Mouse (Mus musculus) lung, embryonic 16.5 days (tissue): ENCODE measurements around the gene Ccdc92b. TPM values are rescaled to one million over a fixed set of nuclear protein-coding genes. Genes with fewer than 3 reads are reported as not detected.

Source experiments
- ATAC-seq: fragments of 200-750 bp; cut with Nextera tagmentation; 2 replicates; pipeline ENCODE4 v1.8.0; 2017; ENCODE audit warnings: low read depth, mild to moderate bottlenecking, moderate library complexity
- H3K27ac ChIP-seq: fragments of 300-500 bp; sonication (generic); 2 replicates; pipeline ENCODE4 v1.5.1; 2014; ENCODE audit warnings: mild to moderate bottlenecking, control low read depth, low read length
- H3K27me3 ChIP-seq: fragments of 300-500 bp; sonication (generic); 2 replicates; pipeline ENCODE4 v1.6.1; 2014; ENCODE audit warnings: low read depth, low read length, mixed read lengths; ENCODE audit not compliant: control insufficient read depth, insufficient read depth
- H3K36me3 ChIP-seq: fragments of 300-500 bp; sonication (generic); 2 replicates; pipeline ENCODE4 v1.6.1; 2014; ENCODE audit warnings: low read length; ENCODE audit not compliant: control insufficient read depth, insufficient read depth
- H3K4me1 ChIP-seq: fragments of 300-500 bp; sonication (generic); replicated peaks from 2 replicates; pipeline ENCODE4 v1.6.1; 2014; ENCODE audit warnings: low read length, mixed read lengths; ENCODE audit not compliant: control insufficient read depth, insufficient read depth
- H3K4me2 ChIP-seq: fragments of 300-500 bp; sonication (generic); 2 replicates; pipeline ENCODE4 v1.6.1; 2014; ENCODE audit warnings: low read depth, low read length, control low read depth
- H3K4me3 ChIP-seq: fragments of 300-500 bp; sonication (generic); 2 replicates; pipeline ENCODE4 v1.5.1; 2014; ENCODE audit warnings: mild to moderate bottlenecking, low read length, control low read depth
- H3K9ac ChIP-seq: fragments of 300-500 bp; sonication (generic); 2 replicates; pipeline ENCODE4 v1.6.1; 2014; ENCODE audit warnings: low read length, control low read depth
- H3K9me3 ChIP-seq: fragments of 300-500 bp; sonication (generic); 2 replicates; pipeline ENCODE4 v1.6.1; 2016; ENCODE audit warnings: low read length; ENCODE audit not compliant: control insufficient read depth
- WGBS: fragments of 180-500 bp; shearing (Covaris S2); extraction: QIAGEN DNeasy Blood & Tissue Kit; methylation state at CpG from one replicate; pipeline ENCODE4 v1.1.7; 2014; 5-methylcytosine and 5-hydroxymethylcytosine counted together
- polyA plus RNA-seq: library from polyadenylated mRNA; unstranded; fragments of >200 nt; fragmentation: Nextera tagmentation; extraction: Ambion mirVana; gene quantifications from 2 replicates; pipeline ENCODE4 v1.2.1, GENCODE M21; 2015

Ccdc92b gene
- polyA plus RNA-seq, 1 experiment from 2014 or later, result 0.33 TPM

- Histone ChIP-seq H3K36me3 (no peaks in the 10 kb centered on the region), H3K27me3 (peaks cover 20% of the 10 kb centered on the region), H3K4me1 (0 out of 2 replicates have a peak, but pooled peaks cover 6% of the 10 kb centered on the region), H3K9me3 (no peaks in the 10 kb centered on the region), H3K4me2 (no peak overlapping the region), H3K9ac (no peak overlapping the region), H3K4me3 (no peak overlapping the region), H3K27ac (no peak overlapping the region)
- no peak for ATAC-seq
- 8% methylated on average over 5 of the region's 5 CpGs for WGBS
Observed at GRCm38 (mm10) chr11:74610068-74610467, 9.3 kb upstream of the Ccdc92b start.

GRCm38 (mm10) chr11:74610545-74611176 is 8.7 kb upstream of the Ccdc92b start, which contains the start of gene Rap1gap2:
Gene Rap1gap2, minus strand, starts transcription at chr11:74610915.
- no peak within 1 kb of the TSS for H3K27ac ChIP-seq
- H3K27me3 ChIP-seq, result peaks cover 20% of the 10 kb centered on the region
- WGBS, result 2% methylated on average over 46 of the region's 50 CpGs
- no peaks in the 10 kb centered on the region for H3K36me3 ChIP-seq
- no peak for ATAC-seq
- peak within 1 kb of the TSS; percentile 40 for H3K4me3 ChIP-seq
- peak within 1 kb of the TSS; percentile 58 for H3K4me2 ChIP-seq
- H3K4me1 ChIP-seq, result 0 out of 2 replicates have a peak, but pooled peaks cover 6% of the 10 kb centered on the region
- H3K9ac ChIP-seq, result no peak within 1 kb of the TSS
- no peaks in the 10 kb centered on the region for H3K9me3 ChIP-seq

GRCm38 (mm10) chr11:74611437-74611836 is 8.0 kb upstream of the Ccdc92b start:
- H3K4me2 ChIP-seq, result 0 out of 2 replicates have a peak overlapping the region, but pooled peaks have one; percentile 58
- H3K9me3 ChIP-seq, result no peaks in the 10 kb centered on the region
- 0 out of 2 replicates have a peak, but pooled peaks cover 6% of the 10 kb centered on the region for H3K4me1 ChIP-seq
- peaks cover 20% of the 10 kb centered on the region for H3K27me3 ChIP-seq
- no peak for ATAC-seq
- 5% methylated on average over 7 of the region's 7 CpGs for WGBS
- H3K4me3 ChIP-seq, result no peak overlapping the region
- H3K27ac ChIP-seq, result no peak overlapping the region
- H3K36me3 ChIP-seq, result no peaks in the 10 kb centered on the region
- H3K9ac ChIP-seq, result no peak overlapping the region

GRCm38 (mm10) chr11:74613428-74613827 is 6.0 kb upstream of the Ccdc92b start:
- Histone ChIP-seq H3K27me3 (peaks cover 20% of the 10 kb centered on the region), H3K27ac (no peak overlapping the region), H3K4me2 (no peak overlapping the region), H3K4me1 (0 out of 2 replicates have a peak, but pooled peaks cover 6% of the 10 kb centered on the region), H3K9me3 (no peaks in the 10 kb centered on the region), H3K36me3 (no peaks in the 10 kb centered on the region), H3K4me3 (no peak overlapping the region), H3K9ac (no peak overlapping the region)
- 56% methylated on average over 4 of the region's 4 CpGs for WGBS
- no peak for ATAC-seq

- ATAC-seq, result no peak
- Histone ChIP-seq H3K9me3 (no peaks in the 10 kb centered on the region), H3K27ac (no peak overlapping the region), H3K4me2 (no peak overlapping the region), H3K9ac (no peak overlapping the region), H3K36me3 (no peaks in the 10 kb centered on the region), H3K4me3 (no peak overlapping the region), H3K27me3 (peaks cover 25% of the 10 kb centered on the region), H3K4me1 (peaks cover 9% of the 10 kb centered on the region; the same call in 1 of the 2 replicates)
- WGBS, result 46% methylated on average over 5 of the region's 5 CpGs
Observed at GRCm38 (mm10) chr11:74615571-74615970, 3.8 kb upstream of the Ccdc92b start.

- H3K27ac ChIP-seq, result no peak overlapping the region
- H3K4me1 ChIP-seq, result peaks cover 5% of the 10 kb centered on the region; the same call in 1 of the 2 replicates
- H3K4me3 ChIP-seq, result peak overlapping the region; percentile 27
- no peak overlapping the region for H3K9ac ChIP-seq
- no peaks in the 10 kb centered on the region for H3K9me3 ChIP-seq
- H3K36me3 ChIP-seq, result no peaks in the 10 kb centered on the region
- WGBS, result 1% methylated on average over 16 of the region's 16 CpGs
- ATAC-seq, result no peak
- peak overlapping the region; percentile 43; the same call in 1 of the 2 replicates for H3K4me2 ChIP-seq
- peaks cover 21% of the 10 kb centered on the region for H3K27me3 ChIP-seq
Observed at GRCm38 (mm10) chr11:74619956-74620300, 523 bp downstream of the Ccdc92b start.

- no peak overlapping the region for H3K4me2 ChIP-seq
- peaks cover 5% of the 10 kb centered on the region; the same call in 1 of the 2 replicates for H3K4me1 ChIP-seq
Observed at GRCm38 (mm10) chr11:74621974-74622669, 2.7 kb downstream of the Ccdc92b start.

GRCm38 (mm10) chr11:74623693-74624092 is 4.3 kb downstream of the Ccdc92b start:
- no peaks in the 10 kb centered on the region for H3K36me3 ChIP-seq
- ATAC-seq, result no peak
- H3K4me1 ChIP-seq, result peaks cover 5% of the 10 kb centered on the region; the same call in 1 of the 2 replicates
- no peaks in the 10 kb centered on the region for H3K9me3 ChIP-seq
- 63% methylated on average over 6 of the region's 6 CpGs for WGBS
- no peak overlapping the region for H3K4me3 ChIP-seq
- no peak overlapping the region for H3K27ac ChIP-seq
- H3K9ac ChIP-seq, result no peak overlapping the region
- no peak overlapping the region for H3K4me2 ChIP-seq
- peaks cover 21% of the 10 kb centered on the region for H3K27me3 ChIP-seq

More at GRCm38 (mm10) chr11:74621974-74622669, 2.7 kb downstream of the Ccdc92b start:
- no peaks in the 10 kb centered on the region for H3K36me3 ChIP-seq
- no peak overlapping the region for H3K27ac ChIP-seq
- H3K4me3 ChIP-seq, result no peak overlapping the region
- ATAC-seq, result no peak
- WGBS, result 67% methylated on average over 8 of the region's 8 CpGs
- no peak overlapping the region for H3K9ac ChIP-seq
- no peaks in the 10 kb centered on the region for H3K9me3 ChIP-seq
- peaks cover 21% of the 10 kb centered on the region for H3K27me3 ChIP-seq

GRCm38 (mm10) chr11:74625333-74625732 is 5.9 kb downstream of the Ccdc92b start:
- no peak overlapping the region for H3K4me2 ChIP-seq
- no peak for ATAC-seq
- H3K27me3 ChIP-seq, result peaks cover 10% of the 10 kb centered on the region
- H3K9me3 ChIP-seq, result no peaks in the 10 kb centered on the region
- H3K4me1 ChIP-seq, result no peaks in the 10 kb centered on the region
- H3K4me3 ChIP-seq, result no peak overlapping the region
- H3K9ac ChIP-seq, result no peak overlapping the region
- no peaks in the 10 kb centered on the region for H3K36me3 ChIP-seq
- H3K27ac ChIP-seq, result no peak overlapping the region
